Mouse (Mus musculus) forebrain, embryonic 15.5 days (tissue): ENCODE measurements around the gene Adig. TPM values are rescaled to one million over a fixed set of nuclear protein-coding genes. Genes with fewer than 3 reads are reported as not detected.

Experiments
- ATAC-seq: fragments of 200-750 bp; cut with Nextera tagmentation; replicated peaks from 2 replicates; pipeline ENCODE4 v1.8.0; 2017; ENCODE audit warnings: mild to moderate bottlenecking, moderate TSS enrichment, moderate library complexity
- H3K27ac ChIP-seq: fragments of 300-500 bp; sonication (generic); replicated peaks from 2 replicates; pipeline ENCODE4 v1.5.1; 2015; ENCODE audit warnings: mild to moderate bottlenecking, inconsistent platforms
- H3K27me3 ChIP-seq: fragments of 300-500 bp; sonication (generic); 2 replicates; pipeline ENCODE4 v1.6.1; 2015; ENCODE audit warnings: inconsistent platforms
- H3K36me3 ChIP-seq: fragments of 300-500 bp; sonication (generic); 2 replicates; pipeline ENCODE4 v1.6.1; 2015; ENCODE audit warnings: mild to moderate bottlenecking, inconsistent platforms
- H3K4me1 ChIP-seq: fragments of 300-500 bp; sonication (generic); 2 replicates; pipeline ENCODE4 v1.6.1; 2015; ENCODE audit warnings: inconsistent platforms
- H3K4me2 ChIP-seq: fragments of 300-500 bp; sonication (generic); replicated peaks from 2 replicates; pipeline ENCODE4 v1.6.1; 2015; ENCODE audit warnings: mild to moderate bottlenecking, inconsistent platforms
- H3K4me3 ChIP-seq: fragments of 300-500 bp; sonication (generic); 2 replicates; pipeline ENCODE4 v1.5.1; 2015; ENCODE audit warnings: mild to moderate bottlenecking, inconsistent platforms
- H3K9ac ChIP-seq: fragments of 300-500 bp; sonication (generic); replicated peaks from 2 replicates; pipeline ENCODE4 v1.6.1; 2015; ENCODE audit warnings: mild to moderate bottlenecking, inconsistent platforms
- H3K9me3 ChIP-seq: fragments of 300-500 bp; sonication (generic); 2 replicates; pipeline ENCODE4 v1.6.1; 2016; ENCODE audit warnings: inconsistent platforms
- WGBS: fragments of 180-500 bp; shearing (Covaris S2); methylation state at CpG from one replicate; pipeline ENCODE4 v1.1.7; 2015; ENCODE audit warnings: mixed read lengths; 5-methylcytosine and 5-hydroxymethylcytosine counted together
- polyA plus RNA-seq: library from polyadenylated mRNA; unstranded; fragments of >200 nt; fragmentation: Nextera tagmentation; extraction: Ambion mirVana; gene quantifications from 2 replicates; pipeline ENCODE4 v1.2.1, GENCODE M21; 2015

Adig gene
- not detected in 2 replicates for polyA plus RNA-seq

DNA sequence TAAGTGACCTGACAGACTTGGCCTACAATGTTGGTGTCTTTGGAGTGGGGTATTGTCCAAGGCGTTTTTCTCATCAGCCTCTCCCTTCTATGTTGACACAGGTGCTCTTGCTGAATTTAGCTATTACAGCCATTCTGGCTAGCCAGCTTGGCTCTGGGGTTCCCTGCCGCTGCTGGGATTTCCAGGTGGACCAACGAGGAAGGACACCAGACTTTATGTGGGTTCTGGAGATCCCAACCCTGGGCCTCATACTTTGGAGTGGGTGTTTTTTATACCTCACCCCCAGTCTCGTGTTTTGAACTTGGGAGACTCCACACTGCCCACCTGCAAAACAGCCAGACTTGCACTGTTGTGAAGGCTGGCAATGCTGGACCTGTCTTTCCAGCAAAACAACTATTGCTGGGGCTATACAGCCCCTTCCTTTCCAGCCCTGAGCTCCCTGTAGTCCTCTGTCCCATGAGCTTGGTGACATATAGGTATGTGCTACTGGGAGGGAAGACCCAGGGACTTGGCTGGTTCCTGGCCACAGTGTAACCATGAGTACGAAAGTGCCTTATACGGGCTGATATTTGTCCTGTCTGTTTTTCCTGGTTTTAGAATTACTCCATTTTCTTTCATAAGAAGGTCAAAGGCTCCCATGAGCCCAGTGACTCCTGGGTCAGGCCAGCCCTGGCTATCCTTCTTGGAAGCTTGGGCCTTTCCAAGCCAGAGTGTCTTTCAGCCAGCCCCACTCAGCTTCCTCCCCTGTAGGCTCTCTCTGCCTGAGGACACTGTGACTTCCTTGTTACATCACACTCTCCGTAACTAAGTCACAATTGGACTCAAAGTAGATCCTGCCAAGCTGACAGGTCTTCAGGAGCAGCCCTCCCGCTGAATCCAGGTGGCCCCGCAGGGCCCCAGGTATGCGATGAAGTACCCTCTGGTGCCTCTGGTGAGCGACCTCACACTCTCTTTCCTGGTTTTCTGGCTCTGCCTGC is at the start of gene Adig:
Adig (plus strand) TSS at position 777 of the 977 bp plus-strand sequence.
- peaks cover 13% of the 10 kb centered on the region; the same call in 1 of the 2 replicates for H3K36me3 ChIP-seq
- H3K4me2 ChIP-seq: no peak within 1 kb of the TSS
- H3K9me3 ChIP-seq: no peaks in the 10 kb centered on the region
- no peak for ATAC-seq
- H3K27ac ChIP-seq: no peak within 1 kb of the TSS
- H3K9ac ChIP-seq: no peak within 1 kb of the TSS
- H3K4me1 ChIP-seq: no peaks in the 10 kb centered on the region
- WGBS: 84% methylated on average over 11 of the region's 11 CpGs
- no peaks in the 10 kb centered on the region for H3K27me3 ChIP-seq
- no peak within 1 kb of the TSS for H3K4me3 ChIP-seq

DNA sequence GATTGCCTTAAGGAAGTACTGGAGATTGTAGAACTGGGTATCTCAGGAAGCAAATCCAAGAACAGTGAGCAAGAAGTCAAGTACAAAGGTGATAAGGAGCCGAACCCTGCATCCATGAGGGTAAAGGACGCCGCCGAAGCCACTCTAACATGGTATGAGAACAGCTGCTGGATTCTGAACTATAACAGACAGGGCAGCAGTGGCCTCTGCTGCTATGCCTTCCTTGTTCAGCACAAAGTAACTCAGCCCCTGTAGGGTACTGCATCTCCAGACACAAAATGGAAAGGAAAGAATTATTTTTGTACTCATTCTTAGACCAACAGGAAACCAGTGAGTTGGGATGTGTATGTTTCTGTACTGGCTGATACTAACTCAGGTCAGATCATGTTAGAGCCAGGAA is 46.0 kb upstream of the Adig start:
- WGBS: 97% methylated on average over 4 of the region's 4 CpGs

DNA sequence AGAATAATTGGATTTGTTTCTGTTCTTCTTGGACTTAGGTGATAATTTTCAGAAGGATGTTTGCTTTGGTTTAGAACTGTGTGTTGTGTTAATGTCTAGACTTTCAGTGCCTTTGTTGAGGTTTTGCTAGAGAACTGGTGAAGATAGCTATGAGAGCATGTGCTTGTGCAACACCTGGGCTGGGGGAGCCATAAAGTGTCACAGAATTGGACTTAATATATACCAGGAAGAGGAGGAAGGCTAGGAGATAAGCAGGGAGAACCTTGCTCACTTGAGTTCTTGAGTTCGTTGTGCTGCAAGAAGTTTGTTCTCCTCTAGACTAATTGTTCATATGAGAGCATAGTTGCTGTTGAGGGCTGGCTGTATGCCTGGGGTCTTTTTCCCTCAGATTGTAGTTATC is 44.8 kb upstream of the Adig start:
- Histone ChIP-seq H3K36me3 (peaks cover 68% of the 10 kb centered on the region), H3K4me3 (no peak overlapping the region), H3K9me3 (no peaks in the 10 kb centered on the region), H3K9ac (no peak overlapping the region), H3K4me1 (no peaks in the 10 kb centered on the region), H3K27me3 (no peaks in the 10 kb centered on the region), H3K4me2 (no peak overlapping the region), H3K27ac (no peak overlapping the region)
- 83% methylated on average over 1 of the region's 1 CpGs for WGBS
- ATAC-seq: no peak

More for the DNA sequence above, 46.0 kb upstream of the Adig start:
- H3K4me1 ChIP-seq: no peaks in the 10 kb centered on the region
- no peak overlapping the region for H3K4me3 ChIP-seq
- no peaks in the 10 kb centered on the region for H3K27me3 ChIP-seq
- peaks cover 68% of the 10 kb centered on the region for H3K36me3 ChIP-seq
- no peak overlapping the region for H3K4me2 ChIP-seq
- H3K9ac ChIP-seq: no peak overlapping the region
- H3K9me3 ChIP-seq: no peaks in the 10 kb centered on the region
- no peak overlapping the region for H3K27ac ChIP-seq
- ATAC-seq: no peak

GRCm38 (mm10) chr2:158462450-158462849 is 40.0 kb upstream of the Adig start:
- ATAC-seq: no peak
- peaks cover 76% of the 10 kb centered on the region for H3K36me3 ChIP-seq
- no peak overlapping the region for H3K9ac ChIP-seq
- no peaks in the 10 kb centered on the region for H3K4me1 ChIP-seq
- no peak overlapping the region for H3K4me2 ChIP-seq
- no peak overlapping the region for H3K27ac ChIP-seq
- 84% methylated on average over 1 of the region's 1 CpGs for WGBS
- no peaks in the 10 kb centered on the region for H3K27me3 ChIP-seq
- H3K4me3 ChIP-seq: no peak overlapping the region
- no peaks in the 10 kb centered on the region for H3K9me3 ChIP-seq

- Histone ChIP-seq H3K9me3 (no peaks in the 10 kb centered on the region), H3K27me3 (no peaks in the 10 kb centered on the region), H3K27ac (no peak overlapping the region), H3K4me1 (no peaks in the 10 kb centered on the region), H3K36me3 (peaks cover 62% of the 10 kb centered on the region), H3K4me3 (no peak overlapping the region), H3K9ac (no peak overlapping the region), H3K4me2 (no peak overlapping the region)
- 95% methylated on average over 1 of the region's 1 CpGs for WGBS
- no peak for ATAC-seq
Measured at GRCm38 (mm10) chr2:158474159-158474558, 28.3 kb upstream of the Adig start.

- ATAC-seq: no peak
- Histone ChIP-seq H3K36me3 (peaks cover 79% of the 10 kb centered on the region), H3K27me3 (no peaks in the 10 kb centered on the region), H3K4me1 (no peaks in the 10 kb centered on the region), H3K9ac (no peak overlapping the region), H3K4me3 (no peak overlapping the region), H3K4me2 (no peak overlapping the region), H3K27ac (no peak overlapping the region), H3K9me3 (no peaks in the 10 kb centered on the region)
- 80% methylated on average over 3 of the region's 3 CpGs for WGBS
Measured at GRCm38 (mm10) chr2:158477640-158478039, 24.8 kb upstream of the Adig start.

DNA sequence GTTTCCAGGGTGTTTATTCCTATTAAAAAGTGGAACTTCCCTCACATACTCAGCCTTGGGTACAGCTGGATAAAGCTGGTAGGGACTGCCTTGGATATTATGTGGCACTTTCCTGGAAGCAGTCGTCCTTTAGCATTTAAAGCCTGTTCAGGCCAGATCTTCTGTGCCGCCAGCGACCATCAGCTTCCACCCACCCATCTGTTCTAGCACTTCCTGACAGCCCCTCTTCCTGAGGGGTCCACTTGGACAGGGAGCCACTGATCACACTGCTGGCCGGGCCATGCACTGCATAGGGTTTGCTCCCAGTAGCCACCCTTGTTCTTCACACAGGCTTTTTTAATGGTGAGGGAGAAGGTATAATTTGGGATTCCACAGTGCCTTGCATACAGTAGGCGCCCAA is 4.0 kb upstream of the Adig start:
- Histone ChIP-seq H3K9me3 (no peaks in the 10 kb centered on the region), H3K4me2 (no peak overlapping the region), H3K4me3 (no peak overlapping the region), H3K27ac (no peak overlapping the region), H3K9ac (no peak overlapping the region), H3K4me1 (no peaks in the 10 kb centered on the region), H3K36me3 (peaks cover 43% of the 10 kb centered on the region), H3K27me3 (no peaks in the 10 kb centered on the region)
- no peak for ATAC-seq
- WGBS: 88% methylated on average over 5 of the region's 5 CpGs

GRCm38 (mm10) chr2:158503226-158503625 is 814 bp downstream of the Adig start:
- peaks cover 7% of the 10 kb centered on the region; the same call in 1 of the 2 replicates for H3K36me3 ChIP-seq
- 83% methylated on average over 7 of the region's 7 CpGs for WGBS
- no peak overlapping the region for H3K4me2 ChIP-seq
- H3K27ac ChIP-seq: no peak overlapping the region
- ATAC-seq: no peak
- no peaks in the 10 kb centered on the region for H3K4me1 ChIP-seq
- no peaks in the 10 kb centered on the region for H3K27me3 ChIP-seq
- no peak overlapping the region for H3K9ac ChIP-seq
- no peaks in the 10 kb centered on the region for H3K9me3 ChIP-seq
- no peak overlapping the region for H3K4me3 ChIP-seq

DNA sequence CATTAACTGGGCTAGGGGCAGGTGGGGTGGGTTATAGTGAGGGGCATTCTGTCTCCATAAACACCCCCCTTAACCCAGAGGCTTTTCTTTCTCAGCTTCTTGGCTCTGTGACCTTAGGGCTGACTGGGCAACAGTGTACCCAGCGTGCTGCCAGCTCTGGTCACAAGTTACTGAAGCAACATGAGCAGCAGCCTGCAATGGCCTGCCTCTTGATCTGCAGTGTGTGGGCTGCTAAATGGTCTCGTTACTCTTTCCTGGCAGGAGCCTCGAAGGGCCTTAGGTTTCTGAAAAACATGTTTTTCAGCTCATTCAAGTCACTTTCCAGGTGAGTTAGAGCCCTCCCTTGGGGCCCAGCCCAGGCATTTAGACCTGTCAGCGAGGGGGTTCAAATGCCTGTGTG is 1.3 kb downstream of the Adig start:
- WGBS: 72% methylated on average over 4 of the region's 4 CpGs
- no peaks in the 10 kb centered on the region for H3K4me1 ChIP-seq
- no peak overlapping the region for H3K27ac ChIP-seq
- no peak overlapping the region for H3K4me2 ChIP-seq
- H3K9me3 ChIP-seq: no peaks in the 10 kb centered on the region
- no peak for ATAC-seq
- H3K36me3 ChIP-seq: peaks cover 7% of the 10 kb centered on the region; the same call in 1 of the 2 replicates
- no peaks in the 10 kb centered on the region for H3K27me3 ChIP-seq
- H3K9ac ChIP-seq: no peak overlapping the region
- H3K4me3 ChIP-seq: no peak overlapping the region

GRCm38 (mm10) chr2:158506475-158506874 is 4.1 kb downstream of the Adig start:
- Histone ChIP-seq H3K4me1 (no peaks in the 10 kb centered on the region), H3K27ac (no peak overlapping the region), H3K36me3 (no peaks in the 10 kb centered on the region), H3K27me3 (no peaks in the 10 kb centered on the region), H3K4me2 (no peak overlapping the region), H3K9me3 (no peaks in the 10 kb centered on the region), H3K9ac (no peak overlapping the region), H3K4me3 (no peak overlapping the region)
- no peak for ATAC-seq
- WGBS: 88% methylated on average over 5 of the region's 5 CpGs

GRCm38 (mm10) chr2:158507046-158507445 is 4.6 kb downstream of the Adig start:
- ATAC-seq: no peak
- Histone ChIP-seq H3K27me3 (no peaks in the 10 kb centered on the region), H3K27ac (no peak overlapping the region), H3K9me3 (no peaks in the 10 kb centered on the region), H3K9ac (no peak overlapping the region), H3K4me2 (no peak overlapping the region), H3K4me1 (no peaks in the 10 kb centered on the region), H3K36me3 (no peaks in the 10 kb centered on the region), H3K4me3 (no peak overlapping the region)
- WGBS: 92% methylated on average over 10 of the region's 10 CpGs

- H3K4me1 ChIP-seq: no peaks in the 10 kb centered on the region
- H3K27ac ChIP-seq: no peak overlapping the region
- H3K36me3 ChIP-seq: no peaks in the 10 kb centered on the region
- ATAC-seq: no peak
- H3K9me3 ChIP-seq: no peaks in the 10 kb centered on the region
- WGBS: 76% methylated on average over 6 of the region's 6 CpGs
- no peaks in the 10 kb centered on the region for H3K27me3 ChIP-seq
- H3K4me3 ChIP-seq: no peak overlapping the region
- H3K4me2 ChIP-seq: no peak overlapping the region
- no peak overlapping the region for H3K9ac ChIP-seq
Measured at GRCm38 (mm10) chr2:158510665-158511064, 8.3 kb downstream of the Adig start.
